Mouse (Mus musculus) E14TG2a.4 (cell line): Measurements from ENCODE around the gene Rab4a.

Experiments used
- H3K27me3 ChIP-seq: 2 replicates; pipeline ENCODE4 v1.6.1; 2014; ENCODE audit warnings: low read length, control low read depth; ENCODE audit not compliant: insufficient read depth
- H3K36me3 ChIP-seq: 2 replicates; pipeline ENCODE4 v1.6.1; 2014; ENCODE audit warnings: low read length, control low read depth; ENCODE audit not compliant: insufficient read depth
- H3K4me1 ChIP-seq: replicated peaks from 2 replicates; pipeline ENCODE4 v1.6.1; 2014; ENCODE audit warnings: low read depth, low read length, control low read depth
- H3K4me3 ChIP-seq: replicated peaks from 2 replicates; pipeline ENCODE4 v1.5.1; 2014; ENCODE audit warnings: mild to moderate bottlenecking, low read length
- H3K9me3 ChIP-seq: 2 replicates; pipeline ENCODE4 v1.6.1; 2014; ENCODE audit warnings: low read length, control low read depth
- CTCF ChIP-seq: conservative IDR thresholded peaks from 2 replicates; pipeline ENCODE4 v1.5.1; 2014; ENCODE audit warnings: low read length
- NANOG ChIP-seq: IDR thresholded peaks from 2 replicates; pipeline ENCODE4 v1.6.1; 2014; ENCODE audit warnings: borderline replicate concordance, low read length, mixed read lengths
- POU5F1 ChIP-seq: IDR thresholded peaks from 2 replicates; pipeline ENCODE4 v1.6.1; 2014; ENCODE audit warnings: low read length, borderline replicate concordance

Gene Rab4a

DNA sequence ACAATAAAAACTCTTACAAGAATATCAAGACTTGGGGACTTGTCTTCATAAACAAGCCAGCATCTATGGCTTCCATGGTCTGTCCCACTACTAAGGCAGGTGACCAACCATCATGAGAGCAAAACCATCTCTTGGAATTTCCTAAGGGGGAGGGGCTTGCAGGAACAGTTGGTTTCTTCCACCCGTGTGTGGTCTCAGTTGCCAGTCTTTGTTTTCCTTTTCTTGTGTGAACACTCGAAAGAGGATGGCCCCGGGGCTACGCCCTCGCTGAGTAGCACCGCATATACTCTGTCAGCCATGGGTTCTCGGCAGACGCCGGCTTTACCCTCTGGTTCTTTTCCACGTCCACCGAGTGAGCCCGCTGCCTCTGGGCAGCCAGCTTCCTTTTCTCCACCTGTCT is 36.3 kb downstream of the Rab4a start:
- H3K4me3 ChIP-seq, result 0 out of 2 replicates have a peak overlapping the region, but pooled peaks have one; percentile 7
- no peaks in the 10 kb centered on the region for H3K9me3 ChIP-seq
- TF ChIP-seq CTCF (no peak), POU5F1 (no peak), NANOG (no peak)
- H3K36me3 ChIP-seq, result peaks cover 37% of the 10 kb centered on the region
- peaks cover 38% of the 10 kb centered on the region for H3K4me1 ChIP-seq
- H3K27me3 ChIP-seq, result no peaks in the 10 kb centered on the region

DNA sequence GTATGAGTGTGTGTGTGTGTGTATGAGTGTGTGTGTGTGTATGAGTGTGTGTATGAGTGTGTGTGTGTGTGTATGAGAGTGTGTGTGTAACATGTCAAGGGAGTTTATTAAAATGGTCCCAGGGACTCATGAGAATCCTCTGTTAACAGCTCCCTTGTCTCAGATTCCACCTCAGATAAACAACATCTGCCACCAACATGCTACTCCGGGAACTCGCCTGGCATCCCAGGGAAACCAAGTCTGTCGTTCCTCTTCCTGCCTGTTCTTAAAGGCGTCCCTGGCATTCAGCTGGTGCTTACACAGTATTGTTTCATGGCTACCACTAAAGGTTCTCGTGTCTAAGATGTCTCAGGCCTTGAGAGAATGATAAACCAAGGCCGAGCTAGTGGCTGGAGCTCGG is 38.6 kb downstream of the Rab4a start:
- no peak for TF ChIP-seq NANOG
- no peak for TF ChIP-seq CTCF
- TF ChIP-seq POU5F1, result no peak
- Histone ChIP-seq H3K27me3 (no peaks in the 10 kb centered on the region), H3K36me3 (peaks cover 24% of the 10 kb centered on the region), H3K4me1 (peaks cover 53% of the 10 kb centered on the region), H3K9me3 (no peaks in the 10 kb centered on the region), H3K4me3 (no peak overlapping the region)

DNA sequence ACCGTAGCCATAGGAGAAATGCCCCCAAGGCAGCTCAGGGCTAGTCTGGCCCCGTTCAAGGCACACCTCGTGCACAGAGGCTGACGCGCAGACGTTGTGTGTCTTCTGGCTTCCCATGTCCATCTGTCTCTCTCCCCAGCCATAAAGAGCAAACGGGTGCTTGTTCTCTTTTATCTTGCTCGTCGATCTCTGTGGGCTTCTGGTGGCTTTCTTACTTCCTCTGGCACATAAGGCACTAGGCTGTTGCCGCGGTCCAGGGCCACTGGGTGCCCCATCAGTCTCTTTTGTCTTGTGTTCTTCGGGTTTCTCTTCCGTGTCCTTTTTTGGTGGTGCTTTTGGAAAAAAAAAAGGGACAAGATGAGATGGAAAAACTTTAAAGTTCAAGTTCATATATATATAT is 39.3 kb downstream of the Rab4a start:
- H3K4me3 ChIP-seq, result no peak overlapping the region
- peaks cover 20% of the 10 kb centered on the region for H3K36me3 ChIP-seq
- TF ChIP-seq CTCF (no peak), POU5F1 (no peak)
- peaks cover 57% of the 10 kb centered on the region for H3K4me1 ChIP-seq
- H3K9me3 ChIP-seq, result no peaks in the 10 kb centered on the region
- H3K27me3 ChIP-seq, result no peaks in the 10 kb centered on the region

DNA sequence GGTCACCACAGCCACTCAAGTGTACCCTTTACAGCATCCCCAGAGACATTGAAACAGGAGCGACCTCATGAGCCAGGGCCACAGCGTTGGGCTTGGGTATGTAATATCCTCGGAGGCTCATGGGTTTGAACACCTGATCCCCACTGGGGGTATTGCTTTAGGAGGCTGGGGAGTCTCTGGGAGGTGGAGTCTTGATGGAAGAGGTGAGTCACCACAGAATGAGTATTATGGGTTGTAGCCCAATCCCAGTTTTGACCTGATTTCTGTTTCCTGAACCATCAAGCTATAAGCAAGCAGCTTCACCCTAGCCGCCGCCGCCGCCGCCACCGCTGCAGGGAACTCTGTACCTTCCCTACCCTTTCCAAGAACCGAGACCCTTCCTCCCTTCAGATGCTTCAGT is 40.2 kb downstream of the Rab4a start:
- no peak overlapping the region for H3K4me3 ChIP-seq
- TF ChIP-seq NANOG (no peak), POU5F1 (no peak)
- H3K4me1 ChIP-seq, result peaks cover 62% of the 10 kb centered on the region

DNA sequence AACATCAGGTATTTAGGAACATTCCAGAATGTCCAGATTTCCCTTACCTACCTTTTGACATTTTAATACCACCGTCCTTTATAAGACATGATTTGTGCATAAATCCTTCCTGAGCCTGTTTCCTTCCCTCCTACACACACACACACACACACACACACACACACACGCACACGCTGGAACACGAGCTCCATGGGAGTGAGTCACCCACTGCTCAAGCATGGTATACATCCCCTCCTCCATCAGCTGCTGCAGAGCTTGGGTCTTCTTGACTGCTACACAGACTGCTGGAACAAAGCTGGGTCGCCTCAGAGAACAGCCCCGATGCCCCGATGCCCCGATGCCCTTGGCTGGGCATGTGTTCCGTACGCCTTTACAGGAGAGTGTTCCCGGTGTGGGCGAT is 40.7 kb downstream of the Rab4a start:
- Histone ChIP-seq H3K9me3 (no peaks in the 10 kb centered on the region), H3K27me3 (no peaks in the 10 kb centered on the region), H3K4me3 (0 out of 2 replicates have a peak overlapping the region, but pooled peaks have one; percentile 23), H3K36me3 (peaks cover 18% of the 10 kb centered on the region), H3K4me1 (peaks cover 62% of the 10 kb centered on the region)
- TF ChIP-seq POU5F1, result no peak
- TF ChIP-seq NANOG, result no peak
- TF ChIP-seq CTCF, result no peak

More for the DNA sequence above, 40.2 kb downstream of the Rab4a start:
- Histone ChIP-seq H3K9me3 (no peaks in the 10 kb centered on the region), H3K36me3 (peaks cover 16% of the 10 kb centered on the region), H3K27me3 (no peaks in the 10 kb centered on the region)

DNA sequence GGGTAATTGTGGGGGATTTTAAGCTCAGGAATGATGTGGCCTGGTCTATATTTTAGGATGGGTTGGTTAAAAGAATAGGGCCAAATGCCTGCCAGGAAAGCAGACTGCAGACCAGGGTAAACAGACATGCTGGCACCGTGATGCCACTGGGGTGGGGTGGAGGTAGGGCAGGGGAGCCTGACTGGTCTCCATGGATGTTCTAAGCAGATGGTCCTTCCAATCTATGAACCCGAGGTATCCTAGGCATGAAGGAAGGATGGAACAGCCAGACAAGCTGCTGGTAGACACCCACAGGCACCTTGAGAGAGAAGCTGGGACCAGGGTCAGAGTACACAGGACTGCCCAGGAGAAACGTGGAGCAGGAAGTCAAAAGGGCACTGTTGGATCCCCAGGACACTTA is 41.8 kb downstream of the Rab4a start:
- Histone ChIP-seq H3K27me3 (no peaks in the 10 kb centered on the region), H3K36me3 (peaks cover 19% of the 10 kb centered on the region), H3K4me1 (peaks cover 57% of the 10 kb centered on the region), H3K4me3 (no peak overlapping the region), H3K9me3 (no peaks in the 10 kb centered on the region)
- TF ChIP-seq NANOG (no peak), POU5F1 (no peak)

DNA sequence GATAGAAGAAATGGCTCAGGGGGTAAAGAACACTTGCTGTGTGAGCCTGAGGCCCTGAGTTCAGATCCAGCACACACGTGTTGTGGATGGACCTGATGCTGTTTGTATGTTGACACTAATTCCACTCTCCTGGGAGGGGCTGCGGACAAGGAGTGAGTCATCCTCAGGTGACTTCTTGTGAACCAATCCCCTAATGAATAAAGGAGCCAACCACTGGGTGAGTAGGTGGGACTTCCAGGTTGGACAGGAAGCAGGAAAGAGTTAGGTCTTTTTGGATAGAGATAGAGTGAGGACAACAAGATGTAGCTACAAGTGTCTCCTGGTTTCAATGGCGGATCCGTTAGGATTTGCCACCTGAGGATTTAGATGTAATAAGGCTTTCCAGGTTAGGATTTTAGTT is 43.6 kb downstream of the Rab4a start:
- no peak for TF ChIP-seq NANOG
- no peak for TF ChIP-seq POU5F1
- TF ChIP-seq CTCF, result no peak
- Histone ChIP-seq H3K9me3 (no peaks in the 10 kb centered on the region), H3K27me3 (no peaks in the 10 kb centered on the region), H3K4me1 (peaks cover 58% of the 10 kb centered on the region), H3K4me3 (peak overlapping the region; percentile 90), H3K36me3 (peaks cover 16% of the 10 kb centered on the region)

DNA sequence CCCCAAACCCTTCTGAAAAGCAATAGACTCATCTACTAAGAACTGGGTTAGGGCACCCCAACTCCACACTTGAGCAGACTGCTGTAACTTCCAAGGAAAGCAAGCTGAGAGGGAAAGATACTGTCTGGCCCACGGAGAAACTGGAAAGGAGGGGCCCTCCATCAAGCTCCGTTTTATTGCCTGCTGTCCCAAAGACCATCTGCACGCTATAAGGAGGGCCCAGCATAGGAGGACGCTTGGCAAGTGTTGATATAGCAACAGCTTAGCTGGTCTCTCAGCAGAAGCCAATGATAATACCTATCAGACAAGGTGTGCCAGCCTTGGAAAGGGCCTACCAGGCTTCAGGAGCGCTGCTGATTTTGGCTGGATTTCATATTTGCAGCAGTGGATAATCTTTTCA is 45.8 kb downstream of the Rab4a start:
- H3K4me3 ChIP-seq, result no peak overlapping the region
- no peak for TF ChIP-seq POU5F1
- no peak for TF ChIP-seq NANOG
- TF ChIP-seq CTCF, result no peak
- H3K9me3 ChIP-seq, result 0 out of 2 replicates have a peak, but pooled peaks cover 3% of the 10 kb centered on the region
- H3K27me3 ChIP-seq, result no peaks in the 10 kb centered on the region
- peaks cover 7% of the 10 kb centered on the region for H3K36me3 ChIP-seq
- peaks cover 67% of the 10 kb centered on the region for H3K4me1 ChIP-seq

DNA sequence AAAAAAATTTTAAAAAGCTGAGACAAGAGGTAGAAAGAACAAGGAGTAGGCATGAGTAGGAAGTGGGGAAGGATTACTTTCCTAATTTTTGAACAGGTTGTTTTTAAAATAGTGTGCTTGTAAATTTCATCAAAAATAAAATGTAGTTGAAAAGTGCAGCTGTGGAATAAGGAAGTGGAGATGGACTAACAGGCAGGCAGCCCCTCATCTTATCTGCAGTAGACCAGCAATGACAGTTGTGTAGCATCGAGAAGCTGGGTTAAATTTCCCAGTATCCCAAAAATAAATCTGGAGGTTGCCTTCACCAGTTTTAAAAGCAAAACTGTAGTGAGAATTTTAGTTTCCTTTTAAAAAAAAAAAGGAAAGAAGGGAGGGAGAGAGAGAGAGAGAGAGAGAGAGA is 48.5 kb downstream of the Rab4a start:
- no peak for TF ChIP-seq NANOG
- TF ChIP-seq CTCF, result no peak
- TF ChIP-seq POU5F1, result no peak
- H3K36me3 ChIP-seq, result peaks cover 7% of the 10 kb centered on the region
- H3K9me3 ChIP-seq, result 0 out of 2 replicates have a peak, but pooled peaks cover 3% of the 10 kb centered on the region
- H3K4me3 ChIP-seq, result no peak overlapping the region
- H3K4me1 ChIP-seq, result peaks cover 57% of the 10 kb centered on the region
- peaks cover 4% of the 10 kb centered on the region; the same call in 1 of the 2 replicates for H3K27me3 ChIP-seq
